Mouse (Mus musculus): Measurements from ENCODE around the gene Lpcat4. TPM values are rescaled to one million over a fixed set of nuclear protein-coding genes. Genes with fewer than 3 reads are reported as not detected.

Lpcat4 gene
- total and polyA plus RNA-seq, 2 experiments: 0.09 to 2.2 TPM

DNA sequence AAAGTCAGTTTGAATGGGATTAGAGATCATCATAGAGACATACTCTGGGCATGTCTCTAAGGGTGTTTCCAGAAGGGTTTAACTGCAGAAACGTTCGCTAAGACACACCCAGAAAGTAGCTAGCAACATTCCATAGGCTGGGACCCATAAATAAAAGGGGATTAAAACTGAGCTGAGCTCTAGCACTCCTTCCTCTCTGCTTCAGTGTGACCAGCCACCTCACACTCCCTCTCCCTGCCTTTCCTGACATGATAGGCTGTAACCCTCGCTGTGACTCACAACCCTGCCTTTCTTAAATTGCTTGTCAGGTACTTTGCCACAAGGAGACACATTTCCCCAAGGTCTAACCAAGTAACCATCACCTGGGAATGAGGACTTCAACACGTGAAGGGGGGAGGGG lies 1.3 kb upstream of the Lpcat4 start:
- no peak for TF ChIP-seq POLR2A (IDR thresholded peaks at IDR 0.05; ENCODE audit: extremely low read depth, insufficient read depth, low read length)
- no peak for TF ChIP-seq CTCF (IDR thresholded peaks at IDR 0.05; ENCODE audit: low read depth, low read length)
- no peak for DNase-seq (ENCODE audit: extremely low read depth, low read depth, low spot score)
- Histone ChIP-seq H3K9ac (ENCODE audit: low read depth, low read length) (no peak overlapping the region), H3K79me2 (ENCODE audit: control insufficient read depth, insufficient read depth, low read length) (no peaks in the 10 kb centered on the region), H3K36me3 (ENCODE audit: control insufficient read depth, insufficient read depth, low read length) (no peaks in the 10 kb centered on the region), H3K27ac (replicated peaks; ENCODE audit: insufficient read depth, low read depth, low read length) (no peak overlapping the region), H3K4me1 (ENCODE audit: control insufficient read depth, insufficient read depth, low read length) (peaks cover 2% of the 10 kb centered on the region; the same call in 1 of the 2 replicates), H3K27me3 (ENCODE audit: control insufficient read depth, insufficient read depth, low read length) (no peaks in the 10 kb centered on the region), H3K4me3 (ENCODE audit: insufficient read depth, low read depth, low read length) (no peak overlapping the region)
- WGBS: 19% methylated on average over 4 of the region's 4 CpGs

GRCm38 (mm10) chr2:112239935-112240721 lies 860 bp downstream of the Lpcat4 start:
- Histone ChIP-seq H3K36me3 (ENCODE audit: control insufficient read depth, insufficient read depth, low read length) (no peaks in the 10 kb centered on the region), H3K79me2 (ENCODE audit: control insufficient read depth, insufficient read depth, low read length) (no peaks in the 10 kb centered on the region), H3K4me3 (ENCODE audit: insufficient read depth, low read depth, low read length) (peak overlapping the region; percentile 88), H3K27ac (replicated peaks; ENCODE audit: insufficient read depth, low read depth, low read length) (no peak overlapping the region), H3K4me1 (ENCODE audit: control insufficient read depth, insufficient read depth, low read length) (peaks cover 2% of the 10 kb centered on the region; the same call in 1 of the 2 replicates), H3K27me3 (ENCODE audit: control insufficient read depth, insufficient read depth, low read length) (no peaks in the 10 kb centered on the region), H3K9ac (ENCODE audit: low read depth, low read length) (peak overlapping the region; percentile 51)
- no peak for TF ChIP-seq CTCF (IDR thresholded peaks at IDR 0.05; ENCODE audit: low read depth, low read length)
- no peak for TF ChIP-seq POLR2A (IDR thresholded peaks at IDR 0.05; ENCODE audit: extremely low read depth, insufficient read depth, low read length)
- DNase-seq (ENCODE audit: extremely low read depth, low read depth, low spot score): no peak
- 3% methylated on average over 27 of the region's 28 CpGs for WGBS

- Histone ChIP-seq H3K4me3 (ENCODE audit: insufficient read depth, low read depth, low read length) (no peak overlapping the region), H3K27ac (replicated peaks; ENCODE audit: insufficient read depth, low read depth, low read length) (no peak overlapping the region), H3K79me2 (ENCODE audit: control insufficient read depth, insufficient read depth, low read length) (no peaks in the 10 kb centered on the region), H3K36me3 (ENCODE audit: control insufficient read depth, insufficient read depth, low read length) (no peaks in the 10 kb centered on the region), H3K4me1 (ENCODE audit: control insufficient read depth, insufficient read depth, low read length) (peaks cover 2% of the 10 kb centered on the region; the same call in 1 of the 2 replicates), H3K9ac (ENCODE audit: low read depth, low read length) (no peak overlapping the region), H3K27me3 (ENCODE audit: control insufficient read depth, insufficient read depth, low read length) (no peaks in the 10 kb centered on the region)
- no peak for DNase-seq (ENCODE audit: extremely low read depth, low read depth, low spot score)
- 86% methylated on average over 14 of the region's 14 CpGs for WGBS
- TF ChIP-seq POLR2A (IDR thresholded peaks at IDR 0.05; ENCODE audit: extremely low read depth, insufficient read depth, low read length): no peak
- no peak for TF ChIP-seq CTCF (IDR thresholded peaks at IDR 0.05; ENCODE audit: low read depth, low read length)
These were observed 2.5 kb downstream of the Lpcat4 start for GRCm38 (mm10) chr2:112241787-112242186.

GRCm38 (mm10) chr2:112245307-112245706 lies 6.0 kb downstream of the Lpcat4 start:
- no peaks in the 10 kb centered on the region for H3K79me2 ChIP-seq (ENCODE audit: control insufficient read depth, insufficient read depth, low read length)
- no peak for DNase-seq (ENCODE audit: extremely low read depth, low read depth, low spot score)
- 85% methylated on average over 5 of the region's 5 CpGs for WGBS
- H3K9ac ChIP-seq (ENCODE audit: low read depth, low read length): no peak overlapping the region
- H3K36me3 ChIP-seq (ENCODE audit: control insufficient read depth, insufficient read depth, low read length): no peaks in the 10 kb centered on the region
- TF ChIP-seq POLR2A (IDR thresholded peaks at IDR 0.05; ENCODE audit: extremely low read depth, insufficient read depth, low read length): no peak
- no peak for TF ChIP-seq CTCF (IDR thresholded peaks at IDR 0.05; ENCODE audit: low read depth, low read length)
- no peak overlapping the region for H3K4me3 ChIP-seq (ENCODE audit: insufficient read depth, low read depth, low read length)
- no peak overlapping the region for H3K27ac ChIP-seq (replicated peaks; ENCODE audit: insufficient read depth, low read depth, low read length)
- no peaks in the 10 kb centered on the region for H3K27me3 ChIP-seq (ENCODE audit: control insufficient read depth, insufficient read depth, low read length)
- H3K4me1 ChIP-seq (ENCODE audit: control insufficient read depth, insufficient read depth, low read length): no peaks in the 10 kb centered on the region

DNA sequence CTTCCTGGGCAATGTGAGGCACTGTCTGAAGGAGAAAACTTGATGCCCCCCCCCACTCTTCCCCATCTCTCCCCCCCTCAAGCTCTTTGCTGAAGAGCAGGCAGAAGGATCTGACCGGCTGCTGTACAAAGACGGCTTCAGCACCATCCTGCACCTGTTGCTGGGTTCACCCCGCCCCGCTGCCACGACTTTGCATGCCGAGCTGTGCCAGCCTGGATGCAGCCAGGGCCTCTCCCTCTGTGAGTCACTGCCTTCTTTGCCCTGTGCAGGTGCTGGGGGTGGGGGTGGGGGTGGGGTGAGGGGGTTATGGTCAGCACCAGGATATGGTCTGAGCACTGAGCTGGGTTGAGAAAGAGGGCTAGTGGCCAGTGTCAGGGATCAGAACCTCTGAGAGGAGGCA lies 6.9 kb downstream of the Lpcat4 start:
- TF ChIP-seq POLR2A (IDR thresholded peaks at IDR 0.05; ENCODE audit: extremely low read depth, insufficient read depth, low read length) (no peak), CTCF (IDR thresholded peaks at IDR 0.05; ENCODE audit: low read depth, low read length) (no peak)
- 89% methylated on average over 6 of the region's 6 CpGs for WGBS
- Histone ChIP-seq H3K27ac (replicated peaks; ENCODE audit: insufficient read depth, low read depth, low read length) (no peak overlapping the region), H3K9ac (ENCODE audit: low read depth, low read length) (no peak overlapping the region), H3K4me1 (ENCODE audit: control insufficient read depth, insufficient read depth, low read length) (no peaks in the 10 kb centered on the region), H3K79me2 (ENCODE audit: control insufficient read depth, insufficient read depth, low read length) (no peaks in the 10 kb centered on the region), H3K4me3 (ENCODE audit: insufficient read depth, low read depth, low read length) (no peak overlapping the region), H3K36me3 (ENCODE audit: control insufficient read depth, insufficient read depth, low read length) (no peaks in the 10 kb centered on the region), H3K27me3 (ENCODE audit: control insufficient read depth, insufficient read depth, low read length) (no peaks in the 10 kb centered on the region)
- DNase-seq (ENCODE audit: extremely low read depth, low read depth, low spot score): no peak

GRCm38 (mm10) chr2:112247323-112247722 lies 8.1 kb downstream of the Lpcat4 start:
- H3K27ac ChIP-seq (replicated peaks; ENCODE audit: insufficient read depth, low read depth, low read length): no peak overlapping the region
- no peaks in the 10 kb centered on the region for H3K4me1 ChIP-seq (ENCODE audit: control insufficient read depth, insufficient read depth, low read length)
- H3K27me3 ChIP-seq (ENCODE audit: control insufficient read depth, insufficient read depth, low read length): no peaks in the 10 kb centered on the region
- no peaks in the 10 kb centered on the region for H3K36me3 ChIP-seq (ENCODE audit: control insufficient read depth, insufficient read depth, low read length)
- DNase-seq (ENCODE audit: extremely low read depth, low read depth, low spot score): no peak
- no peak for TF ChIP-seq CTCF (IDR thresholded peaks at IDR 0.05; ENCODE audit: low read depth, low read length)
- no peak for TF ChIP-seq POLR2A (IDR thresholded peaks at IDR 0.05; ENCODE audit: extremely low read depth, insufficient read depth, low read length)
- H3K4me3 ChIP-seq (ENCODE audit: insufficient read depth, low read depth, low read length): no peak overlapping the region
- H3K9ac ChIP-seq (ENCODE audit: low read depth, low read length): no peak overlapping the region
- no peaks in the 10 kb centered on the region for H3K79me2 ChIP-seq (ENCODE audit: control insufficient read depth, insufficient read depth, low read length)
- 76% methylated on average over 10 of the region's 10 CpGs for WGBS

All from liver, adult 2 months (tissue).